Mouse (Mus musculus) megakaryocyte-erythroid progenitor cell, adult 5-6 weeks (primary cell): Measurements from ENCODE around the gene Rrp36. TPM values are rescaled to one million over a fixed set of nuclear protein-coding genes. Genes with fewer than 3 reads are reported as not detected.
A peak's percentile ranks its signal among the peaks of the same experiment; 100 is the strongest.

ENCODE experiments used
- ATAC-seq: replicated peaks from 2 replicates; pipeline ENCODE4 v1.8.0; 2016; ENCODE audit warnings: mild to moderate bottlenecking, inconsistent platforms; ENCODE audit not compliant: severe bottlenecking, poor library complexity, low FRiP score, low TSS enrichment
- total RNA-seq, 2 experiments: library from RNA; stranded (forward) in 1 of 2; stranded (reverse) in 1 of 2; fragments of 200-1000, 215-1000 nt in 1 of 2; fragments of >200 nt in 1 of 2; fragmentation: Nextera tagmentation in 1 of 2; gene quantifications; 2 replicates each; pipeline ENCODE4 v1.2.3; 2014 to 2017

Gene Rrp36
- total RNA-seq, 2 experiments from 2014 or later, result 23.4 to 60.4 TPM

- ATAC-seq, result peak; percentile 83
Measured at GRCm38 (mm10) chr17:46650232-46651031, 23.7 kb downstream of the Rrp36 start, which contains the start of gene Cul7. Gene Cul7, plus strand, starts transcription at chr17:46650337.

- no peak for ATAC-seq
Measured at GRCm38 (mm10) chr17:46649811-46650210, 24.3 kb downstream of the Rrp36 start.

- no peak for ATAC-seq
Measured at GRCm38 (mm10) chr17:46648436-46648835, 25.7 kb downstream of the Rrp36 start.

GRCm38 (mm10) chr17:46647279-46647678 lies 26.9 kb downstream of the Rrp36 start:
- no peak for ATAC-seq

GRCm38 (mm10) chr17:46646322-46646662 lies 27.9 kb downstream of the Rrp36 start:
- peak; percentile 25 for ATAC-seq

- peak; percentile 80 for ATAC-seq
Measured at GRCm38 (mm10) chr17:46645561-46646321, 28.4 kb downstream of the Rrp36 start, which contains the start of the genes Klc4 and Mrpl2. Gene Klc4, minus strand, starts transcription at chr17:46646022. Gene Mrpl2, plus strand, starts transcription at chr17:46646229.

- ATAC-seq, result no peak
Measured at GRCm38 (mm10) chr17:46644916-46645475, 29.2 kb downstream of the Rrp36 start.

- no peak for ATAC-seq
Measured at GRCm38 (mm10) chr17:46644152-46644805, 29.9 kb downstream of the Rrp36 start.

GRCm38 (mm10) chr17:46642060-46642459 lies 32.1 kb downstream of the Rrp36 start:
- ATAC-seq, result no peak

GRCm38 (mm10) chr17:46639929-46640328 lies 34.2 kb downstream of the Rrp36 start:
- no peak for ATAC-seq

GRCm38 (mm10) chr17:46636831-46637523 lies 37.2 kb downstream of the Rrp36 start:
- ATAC-seq, result peak; percentile 53; the same call in 1 of the 2 replicates

GRCm38 (mm10) chr17:46629685-46630441 lies 44.3 kb downstream of the Rrp36 start:
- no peak for ATAC-seq

GRCm38 (mm10) chr17:46628791-46629684 lies 45.1 kb downstream of the Rrp36 start, which contains the start of gene Ptk7:
Gene Ptk7, minus strand, starts transcription at chr17:46629504.
- peak; percentile 20; the same call in 1 of the 2 replicates for ATAC-seq

GRCm38 (mm10) chr17:46628471-46628790 lies 45.7 kb downstream of the Rrp36 start:
- ATAC-seq, result no peak

- ATAC-seq, result no peak
Measured at GRCm38 (mm10) chr17:46627409-46627808, 46.7 kb downstream of the Rrp36 start.

- no peak for ATAC-seq
Measured at GRCm38 (mm10) chr17:46624598-46624997, 49.6 kb downstream of the Rrp36 start.

- ATAC-seq, result no peak
Measured at GRCm38 (mm10) chr17:46623819-46624557, 50.2 kb downstream of the Rrp36 start.
